Mouse (Mus musculus): ENCODE data around the gene Elane.

GRCm38 (mm10) chr10:79927324-79928029 lies 41.4 kb downstream of the Elane start:
- no peak for TF ChIP-seq CTCF (IDR thresholded peaks at IDR 0.05; ENCODE audit: control insufficient read depth, insufficient read depth, insufficient read length)
- TF ChIP-seq USF1 (IDR thresholded peaks at IDR 0.05; ENCODE audit: low read depth) = no peak
- no peak for TF ChIP-seq MAX (IDR thresholded peaks at IDR 0.05)
- no peak for TF ChIP-seq MYOD1 (IDR thresholded peaks at IDR 0.05; ENCODE audit: control insufficient read depth, insufficient read length, low read depth)
- TF ChIP-seq MYOG (IDR thresholded peaks at IDR 0.05; ENCODE audit: control insufficient read depth, extremely low read depth, insufficient read length) = no peak
